In the genomic region with DNA sequence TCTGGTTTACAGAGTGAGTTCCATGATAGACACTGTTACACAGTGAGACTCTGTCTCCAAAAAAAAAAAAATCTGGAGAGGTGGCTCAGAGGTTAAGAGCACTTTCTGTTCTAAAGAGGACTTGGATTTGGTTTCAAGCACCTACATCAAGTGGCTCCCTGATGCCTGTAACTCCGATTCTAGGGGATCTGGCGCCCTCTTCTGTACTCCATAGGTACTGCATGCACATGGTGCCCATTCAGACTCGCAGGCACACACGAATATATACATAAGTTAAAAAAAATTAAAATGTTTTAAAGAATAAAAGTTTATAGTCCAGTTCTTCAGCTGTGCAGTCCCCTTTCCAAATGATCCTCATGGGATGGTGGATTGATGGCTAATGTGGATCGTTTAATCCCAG, we compare ENCODE assay signal across 11 mouse cellular contexts. TPM values are rescaled to one million over a fixed set of nuclear protein-coding genes. Genes with fewer than 3 reads are reported as not detected.
A peak's percentile ranks its signal among the peaks of the same experiment; 100 is the strongest.
DNase-seq lines count a peak whose midpoint lies in the region; ATAC-seq and TF ChIP-seq lines count a peak whose summit lies in the region.
"Had no signal": no experiment of that assay in that cellular context is flagged by ENCODE, and none has a peak within 500 bp of the region (broad histone marks: within the 10 kb centered on the region; RNA-seq: fewer than 3 reads in every experiment).

No protein-coding gene starts in this region.

- no peak for TF ChIP-seq EP300 in heart, adult 2 months (IDR thresholded peaks at IDR 0.05; ENCODE audit: insufficient read depth, low read depth, low read length)

- H3K4me1 ChIP-seq in heart, adult 2 months (ENCODE audit: control insufficient read depth, insufficient read depth, low read length), result no peaks in the 10 kb centered on the region
- H3K4me1 ChIP-seq in spleen, adult 2 months (ENCODE audit: control insufficient read depth, insufficient read depth, insufficient read length), result no peaks in the 10 kb centered on the region
- H3K4me1 ChIP-seq in bone marrow, adult 2 months (ENCODE audit: control insufficient read depth, insufficient read depth, low read length), result no peaks in the 10 kb centered on the region; the same call in 1 of the 2 replicates
- H3K4me1 ChIP-seq in forebrain, embryonic 14.5 days (ENCODE audit: control insufficient read depth, insufficient read depth, low read length), result no peaks in the 10 kb centered on the region

- intact Hi-C loops in heart, adult 2 months (cut with DNase I), result no loop called here

- H3K36me3 ChIP-seq in heart, adult 2 months (ENCODE audit: control insufficient read depth, insufficient read depth, low read length), result no peaks in the 10 kb centered on the region
- H3K36me3 ChIP-seq in spleen, adult 2 months (ENCODE audit: control insufficient read depth, insufficient read depth, low read length), result no peaks in the 10 kb centered on the region
- H3K36me3 ChIP-seq in forebrain, embryonic 14.5 days (ENCODE audit: control insufficient read depth, insufficient read depth, low read length), result no peaks in the 10 kb centered on the region
- H3K36me3 ChIP-seq: neural tube, embryonic 13.5 days had no signal

- H3K9me3 ChIP-seq in forebrain, embryonic 14.5 days (replicated peaks; ENCODE audit: control insufficient read depth, low read length), result no peaks in the 10 kb centered on the region
- H3K9me3 ChIP-seq: neural tube, embryonic 13.5 days had no signal

- DNase-seq in heart, adult 2 months, result no peak
- DNase-seq in heart, adult 9 months (ENCODE audit: low spot score in 2 of 2), result no peak
- DNase-seq in spleen, adult 2 months (ENCODE audit: low read depth in 1 of 2, low spot score in 2 of 2), result no peak
- DNase-seq in spleen, postnatal 14 days (ENCODE audit: low spot score in 2 of 2), result no peak
- DNase-seq in testis, postnatal 10 days (ENCODE audit: low spot score), result peak; percentile 65
- DNase-seq in forebrain, embryonic 14.5 days (ENCODE audit: low spot score), result no peak
- DNase-seq in ovary, postnatal 36 days (ENCODE audit: low spot score), result no peak
- DNase-seq: layer of hippocampus, postnatal 36 days; lung, postnatal 4 days had no signal

- peak; percentile 60 for TF ChIP-seq CTCF in heart, adult 2 months (IDR thresholded peaks at IDR 0.05)
- TF ChIP-seq CTCF in spleen, adult 2 months (IDR thresholded peaks at IDR 0.05; ENCODE audit: extremely low read depth, insufficient read depth, insufficient read length, insufficient replicate concordance), result peak; percentile 26; the same call in 1 of the 2 replicates
- peak; percentile 63 for TF ChIP-seq CTCF in bone marrow, adult 2 months (IDR thresholded peaks at IDR 0.05; ENCODE audit: control insufficient read depth, insufficient read depth, low read length)

- no peak overlapping the region for H3K9ac ChIP-seq in heart, adult 2 months (ENCODE audit: low read depth, low read length)
- no peak overlapping the region for H3K9ac ChIP-seq in forebrain, embryonic 14.5 days (ENCODE audit: low read length)
- H3K9ac ChIP-seq: neural tube, embryonic 13.5 days had no signal

- no peak for ATAC-seq in forebrain, embryonic 14.5 days

- no peaks in the 10 kb centered on the region for H3K79me2 ChIP-seq in heart, adult 2 months (replicated peaks; ENCODE audit: control insufficient read depth, insufficient read depth, low read length)

- no peak overlapping the region for H3K27ac ChIP-seq in heart, adult 2 months
- no peak overlapping the region for H3K27ac ChIP-seq in spleen, adult 2 months (ENCODE audit: insufficient read depth, low read length)
- H3K27ac ChIP-seq in bone marrow, adult 2 months (ENCODE audit: control insufficient read depth, insufficient read depth, low read depth, low read length, poor library complexity), result no peak overlapping the region
- H3K27ac ChIP-seq in forebrain, embryonic 14.5 days (ENCODE audit: low read depth, low read length), result no peak overlapping the region
- H3K27ac ChIP-seq: neural tube, embryonic 13.5 days had no signal

- no peaks in the 10 kb centered on the region for H3K27me3 ChIP-seq in heart, adult 2 months (ENCODE audit: control insufficient read depth, insufficient read depth, low read length)
- H3K27me3 ChIP-seq in spleen, adult 2 months (ENCODE audit: control insufficient read depth, insufficient read depth, low read length), result no peaks in the 10 kb centered on the region
- H3K27me3 ChIP-seq in forebrain, embryonic 14.5 days (replicated peaks; ENCODE audit: control insufficient read depth, insufficient read depth, low read length), result no peaks in the 10 kb centered on the region
- H3K27me3 ChIP-seq: neural tube, embryonic 13.5 days had no signal

- H3K4me2 ChIP-seq in forebrain, embryonic 14.5 days (ENCODE audit: low read length), result no peak overlapping the region
- H3K4me2 ChIP-seq: neural tube, embryonic 13.5 days had no signal

- no peak for TF ChIP-seq POLR2A in heart, adult 2 months (IDR thresholded peaks at IDR 0.05; ENCODE audit: insufficient read depth, low read depth, low read length)
- TF ChIP-seq POLR2A in spleen, adult 2 months (IDR thresholded peaks at IDR 0.05; ENCODE audit: low read depth, low read length), result no peak
- TF ChIP-seq POLR2A in bone marrow, adult 2 months (IDR thresholded peaks at IDR 0.05; ENCODE audit: borderline replicate concordance, control insufficient read depth, low read depth, low read length), result no peak

- 45% methylated on average over 5 of the region's 5 CpGs for WGBS in heart, adult 2 months
- 62% methylated on average over 5 of the region's 5 CpGs for WGBS in spleen, adult 2 months
- 54% methylated on average over 5 of the region's 5 CpGs for WGBS in bone marrow, adult 2 months
- 51% methylated on average over 5 of the region's 5 CpGs for WGBS in forebrain, embryonic 14.5 days

- no peak overlapping the region for H3K4me3 ChIP-seq in heart, adult 2 months
- H3K4me3 ChIP-seq in spleen, adult 2 months (ENCODE audit: extremely low read depth, insufficient read depth, insufficient read length), result no peak overlapping the region
- no peak overlapping the region for H3K4me3 ChIP-seq in bone marrow, adult 2 months (replicated peaks; ENCODE audit: control insufficient read depth, low read depth, low read length)
- no peak overlapping the region for H3K4me3 ChIP-seq in forebrain, embryonic 14.5 days (ENCODE audit: low read depth, low read length)
- H3K4me3 ChIP-seq: neural tube, embryonic 13.5 days had no signal

RNA-seq across cellular contexts. Expression of a gene that starts 20.9 kb away (rescaled TPM):
- 10 to 100 TPM; 15.5 to 15.7 TPM for total RNA-seq in heart, adult 2 months (2021)
- 14.7 and 15.4 TPM in 2 replicates for polyA plus RNA-seq in heart, adult 2 months (2012; rRNA removed)
- 30.8 and 41.2 TPM in 2 replicates for polyA plus RNA-seq in spleen, adult 2 months (2012; rRNA removed)
- 15.1 and 23.8 TPM in 2 replicates for polyA plus RNA-seq in bone marrow, adult 2 months (2011; ENCODE audit: insufficient read depth, insufficient read length, low replicate concordance, missing spikeins)
- polyA plus RNA-seq in forebrain, embryonic 14.5 days (2014; fragmentation: Nextera tagmentation; extraction: Ambion mirVana), result 48.8 and 52.4 TPM in 2 replicates

RNA-seq across cellular contexts. Expression of a gene that starts 28.8 kb away (rescaled TPM):
- total RNA-seq in heart, adult 2 months (2021), result 10 to 100 TPM; 29.7 to 35.3 TPM
- 23.4 and 42.0 TPM in 2 replicates for polyA plus RNA-seq in heart, adult 2 months (2012; rRNA removed)
- polyA plus RNA-seq in spleen, adult 2 months (2012; rRNA removed), result 39.0 and 43.8 TPM in 2 replicates
- 28.5 and 40.6 TPM in 2 replicates for polyA plus RNA-seq in bone marrow, adult 2 months (2011; ENCODE audit: insufficient read depth, insufficient read length, low replicate concordance, missing spikeins)
- 95.6 and 100 TPM in 2 replicates for polyA plus RNA-seq in forebrain, embryonic 14.5 days (2014; fragmentation: Nextera tagmentation; extraction: Ambion mirVana)

RNA-seq across cellular contexts. Expression of a gene that starts 37.3 kb away (rescaled TPM):
- under 1 TPM in 1 of 2 experiments, not detected in 1; 0.29 TPM for total RNA-seq in heart, adult 2 months (2021)
- 0.29 and 0.57 TPM in 2 replicates for polyA plus RNA-seq in heart, adult 2 months (2012; rRNA removed)
- polyA plus RNA-seq in spleen, adult 2 months (2012; rRNA removed), result 1.9 and 2.3 TPM in 2 replicates
- polyA plus RNA-seq in bone marrow, adult 2 months (2011; ENCODE audit: insufficient read depth, insufficient read length, low replicate concordance, missing spikeins), result 0.56 and 1.4 TPM in 2 replicates
- polyA plus RNA-seq in forebrain, embryonic 14.5 days (2014; fragmentation: Nextera tagmentation; extraction: Ambion mirVana), result 25.1 and 28.6 TPM in 2 replicates
